Mouse (Mus musculus) stomach, postnatal 0 days (tissue): ENCODE data around the gene Coro7. TPM values are rescaled to one million over a fixed set of nuclear protein-coding genes. Genes with fewer than 3 reads are reported as not detected.

Experiments
- ATAC-seq: fragments of 200-750 bp; cut with Nextera tagmentation; 2 replicates; pipeline ENCODE4 v1.8.0; 2017; ENCODE audit not compliant: low FRiP score, low TSS enrichment
- DNase-seq: peaks from one replicate; pipeline ENCODE4 v3.0.0-alpha.2; 2016; ENCODE audit warnings: low spot score
- H3K27ac ChIP-seq: fragments of 300-500 bp; sonication (generic); replicated peaks from 2 replicates; pipeline ENCODE4 v1.5.1; 2014; ENCODE audit warnings: mild to moderate bottlenecking, control low read depth
- H3K27me3 ChIP-seq: fragments of 300-500 bp; sonication (generic); 2 replicates; pipeline ENCODE4 v1.6.1; 2014; ENCODE audit warnings: low read length; ENCODE audit not compliant: control insufficient read depth, insufficient read depth
- H3K36me3 ChIP-seq: fragments of 300-500 bp; sonication (generic); 2 replicates; pipeline ENCODE4 v1.6.1; 2014; ENCODE audit warnings: low read length, mixed read lengths; ENCODE audit not compliant: control insufficient read depth, insufficient read depth
- H3K4me1 ChIP-seq: fragments of 300-500 bp; sonication (generic); replicated peaks from 2 replicates; pipeline ENCODE4 v1.6.1; 2014; ENCODE audit warnings: antibody characterized with exemption; ENCODE audit not compliant: control insufficient read depth, insufficient read depth
- H3K4me2 ChIP-seq: fragments of 300-500 bp; sonication (generic); replicated peaks from 2 replicates; pipeline ENCODE4 v1.6.1; 2014; ENCODE audit warnings: low read depth, mild to moderate bottlenecking, control low read depth, moderate library complexity
- H3K4me3 ChIP-seq: fragments of 300-500 bp; sonication (generic); 2 replicates; pipeline ENCODE4 v1.5.1; 2014; ENCODE audit warnings: low read depth, low read length, control low read depth
- H3K9ac ChIP-seq: fragments of 300-500 bp; sonication (generic); 2 replicates; pipeline ENCODE4 v1.6.1; 2014; ENCODE audit warnings: mild to moderate bottlenecking, low read length, control low read depth, mixed read lengths
- H3K9me3 ChIP-seq: fragments of 300-500 bp; sonication (generic); 2 replicates; pipeline ENCODE4 v1.6.1; 2016; ENCODE audit warnings: low read length; ENCODE audit not compliant: control insufficient read depth
- CTCF ChIP-seq: IDR thresholded peaks from 2 replicates; pipeline ENCODE4 v1.5.1; 2016; ENCODE audit warnings: antibody characterized with exemption, low read depth, mild to moderate bottlenecking, moderate library complexity
- EP300 ChIP-seq: optimal IDR thresholded peaks from 2 replicates; pipeline ENCODE3; 2016; ENCODE audit warnings: antibody characterized with exemption
- WGBS: fragments of 180-500 bp; shearing (Covaris S2); extraction: QIAGEN DNeasy Blood & Tissue Kit; methylation state at CpG from one replicate; pipeline ENCODE4 v1.1.7; 2014; 5-methylcytosine and 5-hydroxymethylcytosine counted together
- polyA plus RNA-seq: library from polyadenylated mRNA; unstranded; fragments of >200 nt; fragmentation: Nextera tagmentation; extraction: Ambion mirVana; gene quantifications from 2 replicates; pipeline ENCODE4 v1.2.1, GENCODE M21; 2015

Coro7 gene
- polyA plus RNA-seq, 1 experiment from 2014 or later: 8.1 TPM

- 0 out of 2 replicates have a peak overlapping the region, but pooled peaks have one; percentile 13 for H3K9ac ChIP-seq
- H3K4me2 ChIP-seq: 0 out of 2 replicates have a peak overlapping the region, but pooled peaks have one; percentile 81
- H3K27ac ChIP-seq: no peak overlapping the region
- no peak for DNase-seq
- H3K4me3 ChIP-seq: no peak overlapping the region
- ATAC-seq: no peak
- WGBS: 50% methylated on average over 6 of the region's 7 CpGs
- no peaks in the 10 kb centered on the region for H3K36me3 ChIP-seq
- H3K4me1 ChIP-seq: 0 out of 2 replicates have a peak, but pooled peaks cover 9% of the 10 kb centered on the region
- no peaks in the 10 kb centered on the region for H3K27me3 ChIP-seq
- H3K9me3 ChIP-seq: no peaks in the 10 kb centered on the region
- TF ChIP-seq CTCF (no peak), EP300 (no peak)
Observed at GRCm38 (mm10) chr16:4597296-4597695, 82.3 kb downstream of the Coro7 start.

- DNase-seq (no peak), ATAC-seq (no peak)
- WGBS: 35% methylated on average over 2 of the region's 2 CpGs
- Histone ChIP-seq H3K4me1 (0 out of 2 replicates have a peak, but pooled peaks cover 9% of the 10 kb centered on the region), H3K4me2 (peak overlapping the region; percentile 81), H3K9ac (0 out of 2 replicates have a peak overlapping the region, but pooled peaks have one; percentile 13), H3K36me3 (no peaks in the 10 kb centered on the region), H3K4me3 (no peak overlapping the region), H3K27me3 (no peaks in the 10 kb centered on the region), H3K9me3 (no peaks in the 10 kb centered on the region), H3K27ac (no peak overlapping the region)
- TF ChIP-seq CTCF: no peak
- no peak for TF ChIP-seq EP300
Observed at GRCm38 (mm10) chr16:4596836-4597235, 82.7 kb downstream of the Coro7 start.

GRCm38 (mm10) chr16:4596141-4596728 lies 83.3 kb downstream of the Coro7 start:
- TF ChIP-seq CTCF (no peak), EP300 (no peak)
- Histone ChIP-seq H3K9me3 (no peaks in the 10 kb centered on the region), H3K27me3 (no peaks in the 10 kb centered on the region), H3K4me2 (peak overlapping the region; percentile 81), H3K36me3 (no peaks in the 10 kb centered on the region), H3K4me3 (peak overlapping the region; percentile 69), H3K27ac (peak overlapping the region; percentile 49), H3K4me1 (0 out of 2 replicates have a peak, but pooled peaks cover 9% of the 10 kb centered on the region), H3K9ac (peak overlapping the region; percentile 79)
- ATAC-seq (no peak; the same call in 1 of the 2 replicates), DNase-seq (no peak)
- 28% methylated on average over 3 of the region's 3 CpGs for WGBS

GRCm38 (mm10) chr16:4595527-4595963 lies 84.0 kb downstream of the Coro7 start:
- TF ChIP-seq EP300: no peak
- peak; percentile 34 for TF ChIP-seq CTCF
- peak; percentile 74 for DNase-seq
- WGBS: 10% methylated on average over 5 of the region's 5 CpGs
- H3K4me2 ChIP-seq: peak overlapping the region; percentile 81
- H3K9ac ChIP-seq: peak overlapping the region; percentile 79
- H3K36me3 ChIP-seq: no peaks in the 10 kb centered on the region
- H3K4me1 ChIP-seq: 0 out of 2 replicates have a peak, but pooled peaks cover 9% of the 10 kb centered on the region
- H3K4me3 ChIP-seq: peak overlapping the region; percentile 69
- ATAC-seq: peak; percentile 49; the same call in 1 of the 2 replicates
- no peaks in the 10 kb centered on the region for H3K9me3 ChIP-seq
- H3K27me3 ChIP-seq: no peaks in the 10 kb centered on the region
- H3K27ac ChIP-seq: peak overlapping the region; percentile 49

- DNase-seq (no peak), ATAC-seq (peak; percentile 5; the same call in 1 of the 2 replicates)
- no peaks in the 10 kb centered on the region for H3K36me3 ChIP-seq
- peak overlapping the region; percentile 69 for H3K4me3 ChIP-seq
- TF ChIP-seq CTCF (no peak), EP300 (no peak)
- H3K4me1 ChIP-seq: 0 out of 2 replicates have a peak, but pooled peaks cover 9% of the 10 kb centered on the region
- peak overlapping the region; percentile 81 for H3K4me2 ChIP-seq
- WGBS: under 1% methylated on average over 18 of the region's 52 CpGs
- H3K9ac ChIP-seq: peak overlapping the region; percentile 79
- no peaks in the 10 kb centered on the region for H3K9me3 ChIP-seq
- H3K27ac ChIP-seq: peak overlapping the region; percentile 88
- H3K27me3 ChIP-seq: no peaks in the 10 kb centered on the region
Observed at GRCm38 (mm10) chr16:4594814-4595526, 84.6 kb downstream of the Coro7 start.
